Mouse (Mus musculus) forebrain, embryonic 14.5 days (tissue): ENCODE data around the gene Lgals4. TPM values are rescaled to one million over a fixed set of nuclear protein-coding genes. Genes with fewer than 3 reads are reported as not detected.

Experiments
- ATAC-seq: fragments of 200-750 bp; cut with Nextera tagmentation; 2 replicates; pipeline ENCODE4 v1.8.0; 2017; ENCODE audit warnings: mild to moderate bottlenecking, moderate library complexity
- DNase-seq: peaks from one replicate; pipeline ENCODE4 v3.0.0-alpha.2; 2015; ENCODE audit warnings: low spot score
- H3K27ac ChIP-seq: fragments of 300-500 bp; sonication (generic); 2 replicates; pipeline ENCODE4 v1.5.1; 2014; ENCODE audit warnings: low read depth, mild to moderate bottlenecking, control low read depth, low read length, moderate library complexity
- H3K27me3 ChIP-seq: fragments of 300-500 bp; sonication (generic); replicated peaks from 2 replicates; pipeline ENCODE4 v1.6.1; 2014; ENCODE audit warnings: low read length, control low read depth, mixed read lengths; ENCODE audit not compliant: control insufficient read depth, insufficient read depth
- H3K36me3 ChIP-seq: fragments of 300-500 bp; sonication (generic); 2 replicates; pipeline ENCODE4 v1.6.1; 2014; ENCODE audit warnings: low read length, control low read depth; ENCODE audit not compliant: control insufficient read depth, insufficient read depth
- H3K4me1 ChIP-seq: fragments of 300-500 bp; sonication (generic); 2 replicates; pipeline ENCODE4 v1.6.1; 2014; ENCODE audit warnings: antibody characterized with exemption, low read length, control low read depth; ENCODE audit not compliant: control insufficient read depth, insufficient read depth
- H3K4me2 ChIP-seq: fragments of 300-500 bp; sonication (generic); 2 replicates; pipeline ENCODE4 v1.6.1; 2014; ENCODE audit warnings: mild to moderate bottlenecking, control low read depth, low read length
- H3K4me3 ChIP-seq: fragments of 300-500 bp; sonication (generic); 2 replicates; pipeline ENCODE4 v1.5.1; 2014; ENCODE audit warnings: low read depth, low read length, control low read depth
- H3K9ac ChIP-seq: fragments of 300-500 bp; sonication (generic); 2 replicates; pipeline ENCODE4 v1.6.1; 2014; ENCODE audit warnings: mild to moderate bottlenecking, low read length, control low read depth, moderate library complexity
- H3K9me3 ChIP-seq: fragments of 300-500 bp; sonication (generic); replicated peaks from 2 replicates; pipeline ENCODE4 v1.6.1; 2016; ENCODE audit warnings: low read length, control low read depth, mixed read lengths; ENCODE audit not compliant: control insufficient read depth
- WGBS: fragments of 180-500 bp; shearing (Covaris S2); extraction: QIAGEN DNeasy Blood & Tissue Kit; methylation state at CpG from one replicate; pipeline ENCODE4 v1.1.7; 2014; 5-methylcytosine and 5-hydroxymethylcytosine counted together
- polyA plus RNA-seq: library from polyadenylated mRNA; unstranded; fragments of >200 nt; fragmentation: Nextera tagmentation; extraction: Ambion mirVana; gene quantifications from 2 replicates; pipeline ENCODE4 v1.2.1, GENCODE M21; 2014

Lgals4 gene
- polyA plus RNA-seq, 1 experiment from 2014 or later: 1.7 TPM

DNA sequence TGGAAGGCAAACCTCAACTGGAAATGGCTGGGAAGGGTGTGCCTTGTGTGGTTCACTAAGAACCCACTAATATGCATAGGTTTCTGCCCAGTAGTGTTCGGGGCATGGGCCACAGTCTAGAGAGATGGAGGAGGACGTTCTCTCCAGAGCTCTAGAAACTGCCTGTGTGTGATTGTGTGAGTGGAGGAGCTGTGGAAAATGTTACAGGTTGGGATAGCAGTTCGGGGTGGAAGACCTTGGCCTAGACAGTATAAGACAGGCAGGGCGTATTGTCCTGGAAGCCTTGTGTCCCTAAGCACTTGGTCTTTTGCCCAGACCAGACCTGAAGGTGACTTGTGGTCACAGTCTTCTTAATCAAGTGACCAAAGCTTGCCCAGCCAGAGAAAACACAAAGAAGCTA, 21.2 kb upstream of the Lgals4 start:
- no peak for ATAC-seq
- WGBS: 64% methylated on average over 4 of the region's 4 CpGs
- H3K4me1 ChIP-seq: peaks cover 21% of the 10 kb centered on the region

GRCm38 (mm10) chr7:28812949-28813348, 20.7 kb upstream of the Lgals4 start:
- Histone ChIP-seq H3K27me3 (no peaks in the 10 kb centered on the region), H3K27ac (no peak overlapping the region), H3K9ac (no peak overlapping the region; the same call in 1 of the 2 replicates), H3K36me3 (peaks cover 58% of the 10 kb centered on the region), H3K9me3 (no peaks in the 10 kb centered on the region), H3K4me1 (peaks cover 17% of the 10 kb centered on the region), H3K4me2 (peak overlapping the region; percentile 87), H3K4me3 (peak overlapping the region; percentile 74)
- DNase-seq (no peak), ATAC-seq (no peak)
- 85% methylated on average over 5 of the region's 5 CpGs for WGBS

More for the DNA sequence above, 21.2 kb upstream of the Lgals4 start:
- no peaks in the 10 kb centered on the region for H3K9me3 ChIP-seq
- peaks cover 53% of the 10 kb centered on the region for H3K36me3 ChIP-seq
- no peaks in the 10 kb centered on the region for H3K27me3 ChIP-seq
- H3K4me2 ChIP-seq: peak overlapping the region; percentile 87
- H3K27ac ChIP-seq: no peak overlapping the region
- peak overlapping the region; percentile 74 for H3K4me3 ChIP-seq
- DNase-seq: no peak
- H3K9ac ChIP-seq: peak overlapping the region; percentile 88

- no peak overlapping the region for H3K9ac ChIP-seq
- H3K27me3 ChIP-seq: no peaks in the 10 kb centered on the region
- no peak overlapping the region for H3K4me2 ChIP-seq
- peaks cover 14% of the 10 kb centered on the region for H3K4me1 ChIP-seq
- H3K4me3 ChIP-seq: no peak overlapping the region
- no peak overlapping the region for H3K27ac ChIP-seq
- DNase-seq (no peak), ATAC-seq (no peak)
- H3K36me3 ChIP-seq: peaks cover 72% of the 10 kb centered on the region
- WGBS: 97% methylated on average over 5 of the region's 5 CpGs
- no peaks in the 10 kb centered on the region for H3K9me3 ChIP-seq
Measured at GRCm38 (mm10) chr7:28814306-28815034, 19.2 kb upstream of the Lgals4 start.

DNA sequence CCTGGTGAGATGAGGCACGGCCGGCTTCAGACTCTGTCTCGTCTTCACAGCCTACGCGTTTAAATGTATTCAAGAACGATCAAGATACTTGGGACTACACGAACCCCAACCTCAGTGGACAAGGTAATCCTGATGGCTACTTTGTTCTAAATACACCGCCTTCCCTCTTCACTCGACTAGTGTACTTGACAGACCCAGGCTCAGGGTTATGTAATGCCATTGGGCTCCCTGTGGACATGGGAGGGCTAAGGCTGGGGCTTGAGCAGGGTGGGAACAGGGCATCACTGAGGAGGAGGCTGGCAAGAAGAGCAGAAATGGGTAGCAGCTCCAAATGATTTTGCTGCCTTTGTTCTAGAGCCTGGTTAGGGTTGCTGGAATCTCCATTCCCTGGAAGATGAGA, 18.4 kb upstream of the Lgals4 start:
- peaks cover 14% of the 10 kb centered on the region for H3K4me1 ChIP-seq
- WGBS: 91% methylated on average over 9 of the region's 9 CpGs
- ATAC-seq: no peak

DNA sequence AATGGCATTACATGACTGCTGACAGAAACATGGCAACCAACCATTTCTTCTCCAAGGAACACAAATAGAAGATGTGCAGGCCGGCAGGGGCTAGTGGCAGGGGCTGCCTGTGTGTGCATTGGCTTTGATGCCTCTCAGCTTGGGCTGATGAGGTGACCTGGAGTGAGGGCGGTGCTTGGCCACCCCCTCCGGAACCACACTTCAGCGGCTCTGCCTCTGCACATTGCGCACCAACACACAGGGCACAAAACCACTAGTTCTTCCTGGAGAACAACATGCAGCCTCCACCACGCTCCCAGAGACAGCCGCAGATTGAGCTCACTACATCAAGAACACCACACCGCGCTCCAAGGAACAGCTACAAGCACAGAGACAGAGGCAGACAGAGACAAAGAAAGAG, 17.5 kb upstream of the Lgals4 start:
- Histone ChIP-seq H3K9ac (no peak overlapping the region), H3K27ac (no peak overlapping the region), H3K4me2 (no peak overlapping the region), H3K4me3 (no peak overlapping the region), H3K4me1 (peaks cover 14% of the 10 kb centered on the region), H3K9me3 (no peaks in the 10 kb centered on the region), H3K27me3 (no peaks in the 10 kb centered on the region), H3K36me3 (peaks cover 90% of the 10 kb centered on the region)
- ATAC-seq (no peak), DNase-seq (no peak)
- 87% methylated on average over 9 of the region's 9 CpGs for WGBS

More for the DNA sequence above, 18.4 kb upstream of the Lgals4 start:
- H3K36me3 ChIP-seq: peaks cover 80% of the 10 kb centered on the region
- H3K4me2 ChIP-seq: no peak overlapping the region
- H3K27me3 ChIP-seq: no peaks in the 10 kb centered on the region
- H3K9ac ChIP-seq: no peak overlapping the region
- H3K4me3 ChIP-seq: no peak overlapping the region
- no peaks in the 10 kb centered on the region for H3K9me3 ChIP-seq
- H3K27ac ChIP-seq: no peak overlapping the region
- DNase-seq: no peak

DNA sequence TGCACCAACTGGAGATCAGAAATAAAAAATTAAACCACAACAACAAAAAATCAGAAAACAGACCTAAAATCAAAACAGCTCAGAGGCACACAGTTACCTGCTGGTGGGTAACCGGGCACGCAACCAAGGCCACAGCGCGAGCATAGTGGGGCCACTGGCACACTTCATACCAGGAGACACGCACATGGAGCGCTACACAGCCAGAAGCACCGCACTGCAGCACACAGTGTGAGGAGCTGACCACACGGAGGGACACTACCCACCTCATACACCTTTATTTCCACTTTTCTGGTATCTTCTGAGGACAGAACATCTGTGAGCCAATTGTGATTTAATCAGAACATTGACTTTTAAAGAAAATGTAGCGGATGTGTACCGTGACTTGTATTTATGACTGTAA, 16.7 kb upstream of the Lgals4 start:
- WGBS: 92% methylated on average over 10 of the region's 10 CpGs
- H3K27ac ChIP-seq: no peak overlapping the region
- H3K27me3 ChIP-seq: no peaks in the 10 kb centered on the region
- no peaks in the 10 kb centered on the region for H3K9me3 ChIP-seq
- ATAC-seq (no peak), DNase-seq (no peak)
- H3K4me1 ChIP-seq: peaks cover 12% of the 10 kb centered on the region
- H3K4me3 ChIP-seq: no peak overlapping the region
- no peak overlapping the region for H3K4me2 ChIP-seq
- no peak overlapping the region for H3K9ac ChIP-seq
- H3K36me3 ChIP-seq: peaks cover 97% of the 10 kb centered on the region

- DNase-seq (no peak), ATAC-seq (no peak)
- no peak overlapping the region for H3K4me3 ChIP-seq
- H3K9ac ChIP-seq: no peak overlapping the region
- H3K4me1 ChIP-seq: peaks cover 6% of the 10 kb centered on the region
- H3K27ac ChIP-seq: no peak overlapping the region
- H3K4me2 ChIP-seq: no peak overlapping the region
- H3K9me3 ChIP-seq: no peaks in the 10 kb centered on the region
- 55% methylated on average over 6 of the region's 6 CpGs for WGBS
- H3K36me3 ChIP-seq: peaks cover 99% of the 10 kb centered on the region
- H3K27me3 ChIP-seq: no peaks in the 10 kb centered on the region
Measured at GRCm38 (mm10) chr7:28817524-28817923, 16.1 kb upstream of the Lgals4 start.

GRCm38 (mm10) chr7:28817957-28818356, 15.7 kb upstream of the Lgals4 start:
- peaks cover 99% of the 10 kb centered on the region for H3K36me3 ChIP-seq
- H3K4me2 ChIP-seq: no peak overlapping the region
- peaks cover 5% of the 10 kb centered on the region; the same call in 1 of the 2 replicates for H3K4me1 ChIP-seq
- H3K27me3 ChIP-seq: no peaks in the 10 kb centered on the region
- DNase-seq (no peak), ATAC-seq (no peak)
- no peak overlapping the region for H3K9ac ChIP-seq
- H3K9me3 ChIP-seq: no peaks in the 10 kb centered on the region
- no peak overlapping the region for H3K4me3 ChIP-seq
- WGBS: 82% methylated on average over 4 of the region's 4 CpGs
- H3K27ac ChIP-seq: no peak overlapping the region

- DNase-seq (no peak), ATAC-seq (no peak)
- H3K4me2 ChIP-seq: no peak overlapping the region
- H3K27ac ChIP-seq: no peak overlapping the region
- peaks cover under 1% of the 10 kb centered on the region; the same call in 1 of the 2 replicates for H3K4me1 ChIP-seq
- H3K9me3 ChIP-seq: no peaks in the 10 kb centered on the region
- WGBS: 88% methylated on average over 18 of the region's 18 CpGs
- H3K36me3 ChIP-seq: peaks cover 99% of the 10 kb centered on the region
- H3K27me3 ChIP-seq: no peaks in the 10 kb centered on the region
- no peak overlapping the region for H3K9ac ChIP-seq
- H3K4me3 ChIP-seq: no peak overlapping the region
Measured at GRCm38 (mm10) chr7:28818436-28818835, 15.2 kb upstream of the Lgals4 start.
